Mouse (Mus musculus): ENCODE measurements around the gene Borcs6.
A peak's percentile ranks its signal among the peaks of the same experiment; 100 is the strongest.
"Not testable (repeated sequence)": the region's sequence is repeated elsewhere in the genome, so short reads cannot be mapped to it uniquely, and the experiment has no call there.

Borcs6 gene

GRCm38 (mm10) chr11:69059357-69059974, at the start of gene Borcs6:
TSS of gene Borcs6 (plus strand) at chr11:69059717.
- peak; percentile 92 to 96 for DNase-seq

GRCm38 (mm10) chr11:69010400-69011323, 48.9 kb upstream of the Borcs6 start:
- no peak for DNase-seq

- DNase-seq, result not testable (repeated sequence)
Observed at GRCm38 (mm10) chr11:69011445-69011844, 48.1 kb upstream of the Borcs6 start.

- peak; percentile 89 to 92 for DNase-seq
Observed at GRCm38 (mm10) chr11:69012071-69012601, 47.4 kb upstream of the Borcs6 start.

DNA sequence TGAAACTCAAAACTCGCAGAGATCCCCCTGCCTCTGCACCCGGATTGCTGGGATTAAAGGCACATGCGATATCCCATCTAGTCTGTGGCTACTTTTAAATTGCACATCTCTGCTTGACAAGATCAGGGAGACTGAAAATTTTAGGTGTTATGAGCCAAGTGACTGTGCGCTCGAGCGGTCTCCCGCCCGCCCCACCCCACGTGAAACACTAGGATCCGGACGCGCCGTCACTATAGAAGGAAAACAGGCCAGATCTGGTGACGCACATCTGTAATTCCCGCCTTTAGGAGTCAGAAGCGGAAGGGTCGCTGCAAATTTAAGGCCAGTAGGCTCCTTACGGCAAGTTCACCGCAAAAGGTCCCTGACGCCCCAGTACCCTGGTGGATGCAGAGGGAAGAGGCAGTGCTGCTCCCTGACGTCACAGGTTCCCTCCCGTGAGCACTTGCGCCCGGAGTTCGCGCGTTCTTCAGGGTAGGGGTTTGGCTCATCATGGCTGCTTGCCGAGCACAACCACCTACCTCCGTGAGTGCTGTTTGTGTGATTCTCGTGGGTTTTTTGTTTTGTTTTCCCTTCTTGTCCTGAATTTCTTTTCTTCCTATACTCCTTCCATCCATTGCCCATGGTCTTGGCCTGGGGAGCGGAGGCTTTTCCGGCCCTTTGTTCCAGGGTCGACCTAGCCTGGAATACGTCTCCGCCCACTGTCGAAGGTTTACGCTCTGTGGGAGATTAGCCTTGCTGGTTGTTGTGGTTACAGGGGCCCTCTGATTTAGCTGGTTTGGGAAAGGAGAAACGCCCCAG, 43.7 kb upstream of the Borcs6 start, which contains the start of gene Ctc1:
TSS of gene Ctc1 (plus strand) at position 268 of the 798 bp plus-strand sequence.
- peak; percentile 92 to 94 for DNase-seq

DNA sequence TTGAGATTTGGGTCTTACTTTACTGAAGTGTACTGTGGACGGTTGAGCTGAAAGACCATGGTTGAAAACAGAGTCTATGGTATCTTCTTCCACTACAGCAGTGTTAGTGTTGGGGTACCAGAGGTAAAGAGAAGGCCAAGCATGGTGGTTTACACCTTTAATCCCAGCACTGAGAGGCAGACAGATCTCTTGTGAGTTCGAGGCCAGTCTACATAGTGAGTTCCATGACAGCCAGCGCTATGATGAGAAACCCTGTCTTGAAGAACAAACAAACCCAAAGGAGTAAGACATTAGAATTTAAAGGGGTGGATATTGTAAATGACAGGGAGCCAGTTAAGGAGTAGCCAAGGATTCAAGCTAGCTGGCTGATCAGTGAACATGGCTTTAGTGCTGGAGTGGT, 42.8 kb upstream of the Borcs6 start:
- no peak for DNase-seq

DNA sequence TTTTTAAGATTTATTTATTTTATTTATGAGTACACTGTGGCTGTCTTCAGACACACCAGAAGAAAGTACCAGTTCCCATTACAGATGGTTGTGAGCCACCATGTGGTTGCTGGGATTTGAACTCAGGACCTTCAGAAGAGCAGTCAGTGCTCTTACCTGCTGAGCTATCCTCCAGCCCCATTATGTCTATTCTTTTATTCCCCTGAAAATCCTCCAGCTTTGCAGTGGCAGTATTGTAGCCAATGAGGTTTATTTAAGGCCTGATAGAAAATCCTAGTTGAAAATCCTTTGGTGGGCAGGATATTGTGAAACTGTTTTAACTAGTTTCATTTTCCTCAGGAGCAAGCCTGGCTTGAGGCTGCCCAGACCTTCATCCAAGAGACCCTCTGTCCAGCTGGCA, 38.8 kb upstream of the Borcs6 start:
- no peak for DNase-seq

GRCm38 (mm10) chr11:69026562-69026961, 33.0 kb upstream of the Borcs6 start:
- no peak for DNase-seq

- DNase-seq, result no peak
Observed at GRCm38 (mm10) chr11:69028805-69029204, 30.7 kb upstream of the Borcs6 start.

DNA sequence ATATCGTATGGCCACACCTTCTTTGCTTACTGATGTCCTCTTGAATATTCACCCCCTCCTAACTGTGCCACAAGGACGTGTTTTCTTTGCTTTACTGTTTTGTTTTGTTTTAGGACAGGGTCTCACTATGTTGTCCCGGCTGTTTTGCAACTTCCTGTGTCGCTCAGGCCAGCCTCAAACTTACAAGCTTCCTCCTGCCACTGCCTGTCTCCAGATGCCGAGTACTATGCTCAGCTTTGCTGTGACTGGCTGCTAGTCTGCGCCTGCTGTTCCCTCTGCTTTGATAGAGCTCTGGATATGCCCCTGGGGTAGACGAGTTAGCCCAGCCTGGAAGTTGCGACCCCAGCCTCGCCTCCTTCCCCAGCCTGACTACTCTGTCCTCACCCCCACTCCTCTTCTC, 26.0 kb upstream of the Borcs6 start:
- no peak for DNase-seq

- DNase-seq, result no peak
Observed at GRCm38 (mm10) chr11:69034585-69034984, 24.9 kb upstream of the Borcs6 start.

GRCm38 (mm10) chr11:69035411-69035810, 24.1 kb upstream of the Borcs6 start:
- DNase-seq, result no peak

DNA sequence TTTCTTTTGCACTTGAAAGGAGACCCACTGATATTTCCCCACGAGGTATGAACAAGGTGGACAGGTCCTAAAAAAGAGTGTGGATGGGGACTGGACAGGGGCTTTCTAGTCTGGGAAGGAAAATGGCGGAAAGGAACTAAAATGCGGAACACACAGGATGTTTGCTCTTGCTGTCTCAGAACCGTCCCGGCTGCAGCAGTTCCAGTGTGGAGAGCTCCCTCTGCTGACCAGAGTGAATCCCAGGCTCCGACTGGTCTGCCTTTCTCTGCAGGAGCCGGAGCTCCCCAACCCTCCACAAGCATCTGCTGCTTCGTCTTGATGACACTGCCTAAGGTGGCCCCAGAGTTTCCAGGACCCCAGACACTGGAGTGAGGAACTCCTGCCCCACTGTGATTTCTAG, 23.7 kb upstream of the Borcs6 start:
- DNase-seq, result peak; percentile 85 to 92

- DNase-seq, result peak; percentile 85 to 87
Observed at GRCm38 (mm10) chr11:69036486-69037230, 22.9 kb upstream of the Borcs6 start.

DNA sequence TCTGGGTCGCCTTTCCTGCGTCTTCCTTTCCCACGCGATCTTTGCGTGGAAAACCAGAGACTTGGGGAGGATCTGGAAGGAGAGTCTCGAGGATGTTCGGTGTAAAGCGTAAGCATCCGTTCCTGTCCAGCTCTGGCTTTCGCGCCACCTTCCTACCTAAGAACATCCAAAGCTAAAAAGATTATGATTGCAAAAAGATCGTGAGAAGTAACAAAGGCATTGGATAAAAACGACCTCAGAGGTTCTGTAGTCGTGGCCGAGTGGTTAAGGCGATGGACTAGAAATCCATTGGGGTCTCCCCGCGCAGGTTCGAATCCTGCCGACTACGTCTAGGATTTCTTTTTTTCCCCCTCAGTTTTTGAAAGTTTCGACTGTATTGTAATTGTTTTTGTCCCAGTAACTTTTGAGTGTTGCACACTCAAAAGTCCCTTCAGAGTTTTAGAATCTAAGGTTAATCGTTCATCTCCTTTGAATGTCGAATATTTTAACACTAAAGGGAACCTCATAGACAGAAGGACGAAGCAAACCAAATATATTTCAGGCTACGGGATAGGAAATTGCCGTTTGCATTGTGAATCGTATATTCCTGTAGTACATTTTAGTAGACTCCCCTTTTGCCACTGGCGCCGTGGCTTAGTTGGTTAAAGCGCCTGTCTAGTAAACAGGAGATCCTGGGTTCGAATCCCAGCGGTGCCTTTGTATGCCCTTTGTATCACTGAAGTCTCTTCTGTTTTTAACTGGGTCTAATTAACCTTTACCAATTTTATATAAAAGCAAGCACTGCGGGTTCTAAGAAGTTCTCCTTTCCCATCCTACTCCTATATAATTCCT, 22.1 kb upstream of the Borcs6 start:
- DNase-seq, result peak; percentile 78 to 86

- no peak for DNase-seq
Observed at GRCm38 (mm10) chr11:69038173-69038572, 21.3 kb upstream of the Borcs6 start.

DNA sequence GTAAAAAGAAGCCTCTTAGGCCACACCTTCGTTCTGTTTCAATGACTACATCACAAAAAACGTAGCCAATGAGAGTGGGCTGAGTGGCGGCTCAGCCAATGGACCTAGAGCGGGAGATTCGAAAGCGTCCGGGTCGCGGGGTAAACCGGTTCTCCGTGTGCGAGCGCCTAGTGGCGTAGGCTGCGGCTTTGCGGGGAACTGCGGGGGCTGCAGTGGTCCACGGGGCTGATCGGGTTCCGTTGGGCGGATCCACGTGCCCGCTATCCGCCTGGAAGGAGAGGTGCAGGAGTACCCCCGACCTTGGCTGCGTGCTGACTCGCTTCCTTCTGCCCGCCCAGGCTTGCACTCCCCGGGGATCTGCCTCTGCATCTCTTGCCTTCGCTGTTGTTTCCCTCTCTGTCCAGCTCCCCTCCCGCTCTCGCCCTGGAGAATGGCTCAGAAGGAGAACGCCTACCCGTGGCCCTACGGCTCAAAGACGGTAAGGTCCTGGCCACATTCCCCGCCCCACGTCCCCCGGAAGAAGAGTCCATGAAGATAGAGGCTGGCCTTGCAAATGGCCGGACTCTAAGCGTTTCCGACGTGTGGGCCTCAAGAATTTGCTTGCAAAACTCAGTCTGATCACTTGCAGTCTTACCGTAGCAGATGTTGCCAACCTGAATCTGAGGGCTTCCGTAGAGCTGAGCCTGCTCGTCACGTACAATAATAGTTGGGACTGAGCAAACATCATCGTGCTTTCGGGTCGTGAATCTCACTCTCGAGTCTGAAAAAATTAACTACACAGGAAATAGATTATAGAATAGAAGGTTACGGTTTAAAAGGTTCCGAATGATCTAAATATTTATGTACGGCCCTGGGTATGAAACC, 13.8 kb upstream of the Borcs6 start, which contains the start of gene Aurkb:
TSS of gene Aurkb (plus strand) at position 117 of the 864 bp plus-strand sequence.
- peak; percentile 90 to 95 for DNase-seq

DNA sequence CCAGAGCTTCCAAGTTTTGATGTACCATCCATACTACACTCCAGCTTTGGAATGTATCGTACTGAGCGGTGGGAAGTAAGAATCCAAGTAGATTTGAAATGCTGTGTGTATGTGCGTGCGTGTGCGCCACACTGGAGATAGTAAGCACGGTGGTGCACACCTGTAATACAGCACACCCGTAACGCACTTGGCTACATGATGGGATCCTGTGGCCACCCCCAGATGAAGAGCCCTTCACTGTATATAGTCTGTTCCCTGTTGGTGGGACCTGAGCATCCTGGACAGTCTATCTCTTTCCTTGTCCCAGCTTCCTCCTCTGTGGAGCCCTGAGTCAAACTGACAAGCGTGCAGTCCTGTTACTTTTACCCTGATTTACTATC, 13.1 kb upstream of the Borcs6 start:
- no peak for DNase-seq

DNA sequence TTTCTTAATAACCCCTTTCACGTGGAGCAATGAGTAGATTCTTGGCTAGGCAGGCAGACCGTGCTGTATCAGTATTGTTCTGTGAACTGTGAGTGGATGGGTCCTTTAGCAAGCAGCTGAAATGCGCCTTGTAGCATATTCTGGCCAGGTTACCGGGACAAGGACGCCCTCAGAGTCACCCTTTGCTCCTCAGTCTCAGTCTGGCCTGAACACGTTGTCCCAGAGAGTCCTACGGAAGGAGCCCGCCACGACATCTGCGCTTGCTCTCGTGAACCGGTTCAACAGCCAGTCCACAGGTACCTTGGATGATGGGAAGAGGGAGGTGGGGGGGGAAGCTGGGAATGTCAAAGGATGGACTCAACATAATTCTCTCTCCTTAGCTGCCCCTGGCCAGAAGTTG, 11.9 kb upstream of the Borcs6 start:
- DNase-seq, result no peak

DNA sequence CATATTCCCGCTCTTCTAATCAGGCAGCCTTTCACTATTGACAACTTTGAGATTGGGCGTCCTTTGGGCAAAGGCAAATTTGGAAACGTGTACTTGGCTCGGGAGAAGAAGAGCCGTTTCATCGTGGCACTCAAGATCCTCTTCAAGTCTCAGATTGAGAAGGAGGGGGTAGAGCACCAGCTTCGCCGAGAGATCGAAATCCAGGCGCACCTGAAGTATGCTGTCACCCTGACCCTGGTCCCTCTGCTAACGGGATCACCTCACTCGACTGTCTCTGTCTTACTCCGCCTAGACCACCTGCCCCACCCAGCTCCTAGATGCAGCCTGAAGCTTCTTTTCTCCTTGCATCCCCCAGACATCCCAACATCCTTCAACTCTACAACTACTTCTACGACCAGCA, 11.4 kb upstream of the Borcs6 start:
- DNase-seq, result no peak

Measured in kidney, postnatal 4 days (tissue).